Mouse (Mus musculus): ENCODE results near the gene Fzd5. TPM values are rescaled to one million over a fixed set of nuclear protein-coding genes. Genes with fewer than 3 reads are reported as not detected.

The Fzd5 gene
- total RNA-seq (2014; rRNA removed), result 2.7 and 2.8 TPM in 2 replicates
- 0.28 and 0.38 TPM in 2 replicates for polyA plus RNA-seq (2015; fragmentation: Nextera tagmentation; extraction: Ambion mirVana)

- H3K9me3 ChIP-seq (ENCODE audit: low read length), result no peaks in the 10 kb centered on the region
- WGBS, result 2% methylated on average over 54 of the region's 73 CpGs
- no peak for TF ChIP-seq CTCF (IDR thresholded peaks at IDR 0.05; ENCODE audit: low read depth)
- H3K27ac ChIP-seq, result peak within 1 kb of the TSS; percentile 29; the same call in 1 of the 2 replicates
- peaks cover 24% of the 10 kb centered on the region; the same call in 1 of the 2 replicates for H3K27me3 ChIP-seq (ENCODE audit: insufficient read depth, low read length)
- ATAC-seq (peak; percentile 93), DNase-seq (ENCODE audit: low spot score) (peak; percentile 92)
- H3K4me1 ChIP-seq (ENCODE audit: insufficient read depth, low read length), result no peaks in the 10 kb centered on the region; the same call in 1 of the 2 replicates
- peak within 1 kb of the TSS; percentile 48 for H3K9ac ChIP-seq (replicated peaks; ENCODE audit: low read length)
- H3K36me3 ChIP-seq (ENCODE audit: insufficient read depth, low read length), result no peaks in the 10 kb centered on the region
- peak within 1 kb of the TSS; percentile 63 for H3K4me3 ChIP-seq (ENCODE audit: low read length)
- H3K4me2 ChIP-seq (ENCODE audit: low read depth, low read length), result peak within 1 kb of the TSS; percentile 94
These were observed at the start of gene Fzd5 for GRCm38 (mm10) chr1:64737502-64738179. Gene Fzd5 (minus strand): TSS chr1:64737751.

GRCm38 (mm10) chr1:64779863-64780262 is 42.3 kb upstream of the Fzd5 start:
- Histone ChIP-seq H3K27me3 (ENCODE audit: insufficient read depth, low read length) (no peaks in the 10 kb centered on the region), H3K4me1 (ENCODE audit: insufficient read depth, low read length) (no peaks in the 10 kb centered on the region), H3K27ac (no peak overlapping the region), H3K36me3 (ENCODE audit: insufficient read depth, low read length) (no peaks in the 10 kb centered on the region), H3K9ac (replicated peaks; ENCODE audit: low read length) (no peak overlapping the region), H3K4me2 (ENCODE audit: low read depth, low read length) (peak overlapping the region; percentile 38), H3K9me3 (ENCODE audit: low read length) (no peaks in the 10 kb centered on the region), H3K4me3 (ENCODE audit: low read length) (no peak overlapping the region)
- DNase-seq (ENCODE audit: low spot score), result no peak
- no peak for TF ChIP-seq CTCF (IDR thresholded peaks at IDR 0.05; ENCODE audit: low read depth)
- 26% methylated on average over 12 of the region's 12 CpGs for WGBS
- no peak for ATAC-seq

- Histone ChIP-seq H3K27ac (no peak overlapping the region), H3K4me2 (ENCODE audit: low read depth, low read length) (peak overlapping the region; percentile 38), H3K9me3 (ENCODE audit: low read length) (no peaks in the 10 kb centered on the region), H3K27me3 (ENCODE audit: insufficient read depth, low read length) (no peaks in the 10 kb centered on the region), H3K4me1 (ENCODE audit: insufficient read depth, low read length) (no peaks in the 10 kb centered on the region), H3K36me3 (ENCODE audit: insufficient read depth, low read length) (no peaks in the 10 kb centered on the region), H3K9ac (replicated peaks; ENCODE audit: low read length) (no peak overlapping the region), H3K4me3 (ENCODE audit: low read length) (no peak overlapping the region)
- WGBS, result 17% methylated on average over 5 of the region's 5 CpGs
- TF ChIP-seq CTCF (IDR thresholded peaks at IDR 0.05; ENCODE audit: low read depth), result no peak
- DNase-seq (ENCODE audit: low spot score) (no peak), ATAC-seq (no peak)
These were observed 41.9 kb upstream of the Fzd5 start for GRCm38 (mm10) chr1:64779415-64779814.

GRCm38 (mm10) chr1:64773305-64773704 is 35.8 kb upstream of the Fzd5 start:
- H3K4me2 ChIP-seq (ENCODE audit: low read depth, low read length), result no peak overlapping the region
- no peak overlapping the region for H3K4me3 ChIP-seq (ENCODE audit: low read length)
- H3K27ac ChIP-seq, result no peak overlapping the region
- ATAC-seq, result no peak
- H3K36me3 ChIP-seq (ENCODE audit: insufficient read depth, low read length), result no peaks in the 10 kb centered on the region
- no peaks in the 10 kb centered on the region for H3K4me1 ChIP-seq (ENCODE audit: insufficient read depth, low read length)
- no peak overlapping the region for H3K9ac ChIP-seq (replicated peaks; ENCODE audit: low read length)
- H3K9me3 ChIP-seq (ENCODE audit: low read length), result no peaks in the 10 kb centered on the region
- no peak for DNase-seq (ENCODE audit: low spot score)
- 82% methylated on average over 4 of the region's 4 CpGs for WGBS
- no peaks in the 10 kb centered on the region for H3K27me3 ChIP-seq (ENCODE audit: insufficient read depth, low read length)
- no peak for TF ChIP-seq CTCF (IDR thresholded peaks at IDR 0.05; ENCODE audit: low read depth)

GRCm38 (mm10) chr1:64770169-64770568 is 32.6 kb upstream of the Fzd5 start:
- TF ChIP-seq CTCF (IDR thresholded peaks at IDR 0.05; ENCODE audit: low read depth), result no peak
- Histone ChIP-seq H3K4me1 (ENCODE audit: insufficient read depth, low read length) (no peaks in the 10 kb centered on the region), H3K36me3 (ENCODE audit: insufficient read depth, low read length) (no peaks in the 10 kb centered on the region), H3K9me3 (ENCODE audit: low read length) (no peaks in the 10 kb centered on the region), H3K27ac (no peak overlapping the region), H3K4me2 (ENCODE audit: low read depth, low read length) (no peak overlapping the region), H3K4me3 (ENCODE audit: low read length) (no peak overlapping the region), H3K9ac (replicated peaks; ENCODE audit: low read length) (no peak overlapping the region), H3K27me3 (ENCODE audit: insufficient read depth, low read length) (no peaks in the 10 kb centered on the region)
- no peak for ATAC-seq
- DNase-seq (ENCODE audit: low spot score), result no peak
- 66% methylated on average over 6 of the region's 6 CpGs for WGBS

DNA sequence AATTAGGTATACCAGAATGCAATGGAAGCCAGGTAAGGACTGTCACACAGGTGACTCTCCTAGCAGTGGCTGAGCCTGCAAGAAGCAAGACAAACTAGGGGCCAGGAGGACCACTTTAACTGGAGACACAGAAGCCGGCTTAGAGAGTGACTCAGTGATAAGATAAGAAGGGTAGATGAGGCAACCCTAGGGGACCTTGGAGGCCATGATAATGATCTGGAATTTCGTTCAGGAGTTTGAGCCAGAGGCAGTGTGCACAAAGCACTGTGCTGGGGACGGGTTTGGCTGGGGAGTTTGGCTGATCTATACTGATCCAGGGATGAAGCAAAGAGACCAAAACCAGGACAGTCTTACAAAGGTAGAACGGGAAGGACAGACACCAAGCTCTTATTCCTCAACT is 24.1 kb upstream of the Fzd5 start:
- H3K4me1 ChIP-seq (ENCODE audit: insufficient read depth, low read length), result no peaks in the 10 kb centered on the region
- ATAC-seq (no peak), DNase-seq (ENCODE audit: low spot score) (no peak)
- H3K9ac ChIP-seq (replicated peaks; ENCODE audit: low read length), result no peak overlapping the region
- TF ChIP-seq CTCF (IDR thresholded peaks at IDR 0.05; ENCODE audit: low read depth), result no peak
- H3K27me3 ChIP-seq (ENCODE audit: insufficient read depth, low read length), result no peaks in the 10 kb centered on the region
- no peak overlapping the region for H3K4me2 ChIP-seq (ENCODE audit: low read depth, low read length)
- H3K9me3 ChIP-seq (ENCODE audit: low read length), result no peaks in the 10 kb centered on the region
- 83% methylated on average over 4 of the region's 4 CpGs for WGBS
- no peak overlapping the region for H3K27ac ChIP-seq
- no peaks in the 10 kb centered on the region for H3K36me3 ChIP-seq (ENCODE audit: insufficient read depth, low read length)
- H3K4me3 ChIP-seq (ENCODE audit: low read length), result no peak overlapping the region

DNA sequence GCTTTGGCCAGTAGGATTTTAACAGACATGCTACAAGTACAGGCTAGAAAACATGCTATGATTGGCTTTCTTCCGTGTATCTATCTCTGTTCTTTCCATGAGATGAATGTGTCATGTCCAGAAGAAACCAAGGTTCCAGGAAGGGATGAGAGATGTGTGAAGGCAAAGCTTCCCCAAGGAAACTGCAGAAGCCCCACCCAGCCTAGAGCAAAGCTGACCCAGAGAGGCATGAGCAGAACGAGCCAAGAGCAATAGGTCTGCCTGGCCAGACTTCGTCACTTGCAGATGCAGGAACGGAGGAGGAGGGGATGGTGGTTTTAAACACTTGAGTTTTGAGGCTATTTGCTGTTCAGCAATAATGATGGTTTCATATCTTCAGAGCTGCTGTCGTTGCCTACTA is 20.2 kb upstream of the Fzd5 start:
- Histone ChIP-seq H3K36me3 (ENCODE audit: insufficient read depth, low read length) (no peaks in the 10 kb centered on the region), H3K9ac (replicated peaks; ENCODE audit: low read length) (no peak overlapping the region), H3K4me3 (ENCODE audit: low read length) (no peak overlapping the region), H3K27me3 (ENCODE audit: insufficient read depth, low read length) (no peaks in the 10 kb centered on the region), H3K9me3 (ENCODE audit: low read length) (no peaks in the 10 kb centered on the region), H3K4me1 (ENCODE audit: insufficient read depth, low read length) (no peaks in the 10 kb centered on the region), H3K4me2 (ENCODE audit: low read depth, low read length) (no peak overlapping the region), H3K27ac (no peak overlapping the region)
- DNase-seq (ENCODE audit: low spot score), result no peak
- ATAC-seq, result no peak
- 82% methylated on average over 5 of the region's 5 CpGs for WGBS
- no peak for TF ChIP-seq CTCF (IDR thresholded peaks at IDR 0.05; ENCODE audit: low read depth)
